8 mouse cellular contexts compared by ENCODE assay signal in genomic region chr2:71873474-71874322, GRCm38 (mm10). TPM values are rescaled to one million over a fixed set of nuclear protein-coding genes. Genes with fewer than 3 reads are reported as not detected.
DNase-seq lines count a peak whose midpoint lies in the region; ATAC-seq lines count a peak whose summit lies in the region.

No protein-coding gene starts in this region.

- H3K27me3 ChIP-seq in forebrain, embryonic 16.5 days (replicated peaks; ENCODE audit: control insufficient read depth, insufficient read depth, low read length) = no peaks in the 10 kb centered on the region; the same call in 1 of the 2 replicates
- H3K27me3 ChIP-seq in hindbrain, embryonic 16.5 days (replicated peaks; ENCODE audit: control insufficient read depth, insufficient read depth, low read length) = no peaks in the 10 kb centered on the region
- H3K27me3 ChIP-seq in limb, embryonic 11.5 days (ENCODE audit: control insufficient read depth, insufficient read depth, low read length) = no peaks in the 10 kb centered on the region
- peaks cover 15% of the 10 kb centered on the region for H3K27me3 ChIP-seq in midbrain, embryonic 13.5 days

- peak overlapping the region; percentile 73 for H3K9ac ChIP-seq in forebrain, embryonic 16.5 days (replicated peaks; ENCODE audit: low read depth, low read length)
- peak overlapping the region; percentile 89 for H3K9ac ChIP-seq in hindbrain, embryonic 16.5 days (ENCODE audit: low read depth, low read length)
- peak overlapping the region; percentile 59 for H3K9ac ChIP-seq in limb, embryonic 11.5 days (ENCODE audit: low read length)
- peak overlapping the region; percentile 79 for H3K9ac ChIP-seq in midbrain, embryonic 13.5 days (replicated peaks)

- peak overlapping the region; percentile 83 for H3K4me3 ChIP-seq in forebrain, embryonic 16.5 days (replicated peaks; ENCODE audit: low read length)
- H3K4me3 ChIP-seq in hindbrain, embryonic 16.5 days (ENCODE audit: low read length) = peak overlapping the region; percentile 86
- peak overlapping the region; percentile 62 for H3K4me3 ChIP-seq in limb, embryonic 11.5 days (ENCODE audit: low read depth, low read length)
- H3K4me3 ChIP-seq in midbrain, embryonic 13.5 days (replicated peaks) = peak overlapping the region; percentile 59

- H3K27ac ChIP-seq in forebrain, embryonic 16.5 days (ENCODE audit: low read length) = peak overlapping the region; percentile 75
- peak overlapping the region; percentile 89 for H3K27ac ChIP-seq in hindbrain, embryonic 16.5 days (ENCODE audit: low read depth, low read length)
- peak overlapping the region; percentile 49 for H3K27ac ChIP-seq in limb, embryonic 11.5 days (replicated peaks; ENCODE audit: low read depth, low read length)
- peak overlapping the region; percentile 74 for H3K27ac ChIP-seq in midbrain, embryonic 13.5 days

- DNase-seq in layer of hippocampus, adult 11-12 months (ENCODE audit: low spot score) = peak; percentile 44
- no peak for DNase-seq in layer of hippocampus, adult 9-10 months (ENCODE audit: low spot score)
- peak; percentile 52 for DNase-seq in brain, adult 2 months (ENCODE audit: low read depth, low spot score)
- DNase-seq in limb, embryonic 11.5 days (ENCODE audit: low spot score) = peak; percentile 74
- DNase-seq in thymus, adult 18-20 months = peak; percentile 73 to 83

- WGBS in forebrain, embryonic 16.5 days = 3% methylated on average over 50 of the region's 51 CpGs
- WGBS in hindbrain, embryonic 16.5 days = 4% methylated on average over 50 of the region's 51 CpGs
- WGBS in limb, embryonic 11.5 days = 4% methylated on average over 49 of the region's 51 CpGs
- WGBS in midbrain, embryonic 13.5 days = 4% methylated on average over 48 of the region's 51 CpGs

- peaks cover 11% of the 10 kb centered on the region for H3K4me1 ChIP-seq in forebrain, embryonic 16.5 days (replicated peaks; ENCODE audit: control insufficient read depth, insufficient read depth, low read length)
- peaks cover 4% of the 10 kb centered on the region for H3K4me1 ChIP-seq in hindbrain, embryonic 16.5 days (ENCODE audit: control insufficient read depth, insufficient read depth, low read depth, low read length)
- no peaks in the 10 kb centered on the region for H3K4me1 ChIP-seq in limb, embryonic 11.5 days (ENCODE audit: control insufficient read depth, insufficient read depth, low read length)
- peaks cover 8% of the 10 kb centered on the region; the same call in 1 of the 2 replicates for H3K4me1 ChIP-seq in midbrain, embryonic 13.5 days (replicated peaks)

- ATAC-seq in forebrain, embryonic 16.5 days = peak; percentile 62
- ATAC-seq in hindbrain, embryonic 16.5 days = peak; percentile 64
- ATAC-seq in limb, embryonic 11.5 days (ENCODE audit: insufficient number of reproducible peaks, low FRiP score, low TSS enrichment, low read depth) = peak; percentile 77
- peak; percentile 10; the same call in 1 of the 2 replicates for ATAC-seq in midbrain, embryonic 13.5 days

- H3K9me3 ChIP-seq in forebrain, embryonic 16.5 days (ENCODE audit: control insufficient read depth, low read length) = no peaks in the 10 kb centered on the region
- no peaks in the 10 kb centered on the region for H3K9me3 ChIP-seq in hindbrain, embryonic 16.5 days (ENCODE audit: control insufficient read depth, low read length)
- H3K9me3 ChIP-seq in limb, embryonic 11.5 days (ENCODE audit: control insufficient read depth, low read length) = no peaks in the 10 kb centered on the region
- no peaks in the 10 kb centered on the region for H3K9me3 ChIP-seq in midbrain, embryonic 13.5 days

- no peaks in the 10 kb centered on the region for H3K36me3 ChIP-seq in forebrain, embryonic 16.5 days (ENCODE audit: control insufficient read depth, insufficient read depth)
- H3K36me3 ChIP-seq in hindbrain, embryonic 16.5 days (ENCODE audit: control insufficient read depth, insufficient read depth, low read length) = no peaks in the 10 kb centered on the region
- H3K36me3 ChIP-seq in limb, embryonic 11.5 days (ENCODE audit: control insufficient read depth, insufficient read depth, low read length) = no peaks in the 10 kb centered on the region
- H3K36me3 ChIP-seq in midbrain, embryonic 13.5 days = no peaks in the 10 kb centered on the region

- H3K4me2 ChIP-seq in forebrain, embryonic 16.5 days (ENCODE audit: low read length) = peak overlapping the region; percentile 90
- H3K4me2 ChIP-seq in hindbrain, embryonic 16.5 days (ENCODE audit: low read length) = peak overlapping the region; percentile 77
- H3K4me2 ChIP-seq in limb, embryonic 11.5 days (ENCODE audit: low read depth, severe bottlenecking) = peak overlapping the region; percentile 60
- H3K4me2 ChIP-seq in midbrain, embryonic 13.5 days (replicated peaks) = peak overlapping the region; percentile 76

RNA-seq across cellular contexts. Expression of gene Pdk1, which starts 0.7 kb away (rescaled TPM):
- polyA plus RNA-seq in forebrain, embryonic 16.5 days (2015; fragmentation: Nextera tagmentation; extraction: Ambion mirVana) = 24.2 and 27.2 TPM in 2 replicates
- 24.0 and 25.1 TPM in 2 replicates for polyA plus RNA-seq in hindbrain, embryonic 16.5 days (2015; fragmentation: Nextera tagmentation; extraction: Ambion mirVana)
- polyA plus RNA-seq in limb, embryonic 11.5 days (2014; fragmentation: Nextera tagmentation; extraction: Ambion mirVana) = 47.3 and 49.1 TPM in 2 replicates
- 13.9 and 14.4 TPM in 2 replicates for polyA plus RNA-seq in midbrain, embryonic 13.5 days (2015; fragmentation: Nextera tagmentation; extraction: Ambion mirVana)

Comparison
In these comparisons a context has a peak if more than half of its experiments do, and no peak if none do; other contexts are left out.
1. ATAC-seq: peak in every context shown above with its lines; median percentile 77 in limb, embryonic 11.5 days; 64 in hindbrain, embryonic 16.5 days; 62 in forebrain, embryonic 16.5 days; 10 in midbrain, embryonic 13.5 days.